Mouse (Mus musculus): ENCODE measurements around the gene Rest. TPM values are rescaled to one million over a fixed set of nuclear protein-coding genes. Genes with fewer than 3 reads are reported as not detected.
A peak's percentile ranks its signal among the peaks of the same experiment; 100 is the strongest.

Rest gene
- polyA plus RNA-seq, 1 experiment from 2014 or later = 27.1 TPM

GRCm38 (mm10) chr5:77250083-77250482 lies 15.2 kb upstream of the Rest start:
- H3K9me3 ChIP-seq = no peaks in the 10 kb centered on the region
- WGBS = 75% methylated on average over 9 of the region's 9 CpGs
- H3K36me3 ChIP-seq = no peaks in the 10 kb centered on the region
- no peak overlapping the region for H3K4me3 ChIP-seq (replicated peaks)
- H3K4me2 ChIP-seq = no peak overlapping the region
- no peak for ATAC-seq (ENCODE audit: insufficient read depth, low FRiP score, low read depth)
- no peak overlapping the region for H3K27ac ChIP-seq
- H3K9ac ChIP-seq = no peak overlapping the region
- H3K4me1 ChIP-seq = peaks cover 8% of the 10 kb centered on the region
- no peaks in the 10 kb centered on the region for H3K27me3 ChIP-seq (replicated peaks)

- Histone ChIP-seq H3K27me3 (replicated peaks) (no peaks in the 10 kb centered on the region), H3K9me3 (no peaks in the 10 kb centered on the region), H3K4me1 (no peaks in the 10 kb centered on the region), H3K9ac (no peak overlapping the region), H3K4me2 (no peak overlapping the region), H3K4me3 (replicated peaks) (no peak overlapping the region), H3K36me3 (no peaks in the 10 kb centered on the region), H3K27ac (no peak overlapping the region)
- ATAC-seq (ENCODE audit: insufficient read depth, low FRiP score, low read depth) = no peak
- 38% methylated on average over 5 of the region's 5 CpGs for WGBS
Observed at GRCm38 (mm10) chr5:77251656-77252055, 13.6 kb upstream of the Rest start.

DNA sequence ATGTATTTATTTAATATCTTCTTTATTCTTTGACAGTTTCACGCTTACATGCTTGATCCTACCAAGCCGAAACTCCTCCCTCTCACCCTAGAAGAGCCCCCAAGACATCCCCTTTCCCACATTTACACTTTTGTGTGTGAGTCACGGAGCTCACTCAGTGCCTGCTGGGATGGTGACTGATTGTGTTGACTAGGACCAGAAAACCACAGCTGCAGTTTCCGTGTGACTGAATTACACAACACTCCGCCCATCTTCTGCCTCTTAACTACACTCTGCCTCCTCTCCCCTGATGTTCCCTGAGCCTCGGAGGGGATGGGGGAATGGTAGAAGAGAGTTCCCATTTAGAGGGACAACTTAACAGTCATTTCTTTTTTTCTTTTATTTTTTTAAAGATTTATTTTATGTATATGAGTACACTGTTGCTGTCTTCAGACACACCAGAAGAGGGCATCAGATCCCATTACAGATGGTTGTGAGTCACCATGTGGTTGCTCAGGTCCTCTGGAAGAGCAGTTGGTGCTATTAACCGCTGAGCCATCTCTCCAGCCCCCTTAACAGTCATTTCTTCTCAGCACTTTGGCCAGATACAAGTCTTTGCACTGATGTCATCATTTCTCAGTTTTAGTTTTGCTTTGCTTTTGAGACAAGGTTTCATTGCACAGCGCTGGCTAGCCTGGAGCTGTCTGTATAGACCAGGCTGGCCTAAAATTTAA lies 13.0 kb upstream of the Rest start:
- no peak overlapping the region for H3K4me3 ChIP-seq (replicated peaks)
- no peak overlapping the region for H3K9ac ChIP-seq
- no peaks in the 10 kb centered on the region for H3K4me1 ChIP-seq
- H3K27ac ChIP-seq = no peak overlapping the region
- no peaks in the 10 kb centered on the region for H3K27me3 ChIP-seq (replicated peaks)
- no peaks in the 10 kb centered on the region for H3K9me3 ChIP-seq
- 56% methylated on average over 8 of the region's 8 CpGs for WGBS
- no peaks in the 10 kb centered on the region for H3K36me3 ChIP-seq
- no peak for ATAC-seq (ENCODE audit: insufficient read depth, low FRiP score, low read depth)
- no peak overlapping the region for H3K4me2 ChIP-seq

DNA sequence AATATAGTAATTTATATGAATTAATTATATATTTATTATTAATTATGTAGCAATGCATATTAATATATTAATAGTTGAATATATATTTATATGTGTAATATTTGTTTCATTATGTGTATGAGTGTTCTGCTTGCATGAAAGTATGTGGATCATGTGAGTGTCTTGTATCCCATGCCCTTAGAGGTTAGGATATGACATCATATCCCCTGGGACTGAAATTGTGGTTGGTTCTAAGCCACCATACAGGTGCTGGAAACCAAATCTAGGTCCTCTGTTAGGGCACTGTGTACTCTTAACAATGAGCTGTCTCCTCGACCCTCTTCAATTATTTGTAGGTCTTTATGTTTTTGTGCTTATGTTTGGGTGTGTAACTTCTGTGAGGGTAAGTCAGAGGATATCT lies 12.1 kb upstream of the Rest start:
- no peaks in the 10 kb centered on the region for H3K27me3 ChIP-seq (replicated peaks)
- no peaks in the 10 kb centered on the region for H3K36me3 ChIP-seq
- H3K27ac ChIP-seq = no peak overlapping the region
- no peaks in the 10 kb centered on the region for H3K9me3 ChIP-seq
- ATAC-seq (ENCODE audit: insufficient read depth, low FRiP score, low read depth) = no peak
- no peaks in the 10 kb centered on the region for H3K4me1 ChIP-seq
- no peak overlapping the region for H3K9ac ChIP-seq
- WGBS = 79% methylated on average over 1 of the region's 1 CpGs
- H3K4me3 ChIP-seq (replicated peaks) = no peak overlapping the region
- no peak overlapping the region for H3K4me2 ChIP-seq

DNA sequence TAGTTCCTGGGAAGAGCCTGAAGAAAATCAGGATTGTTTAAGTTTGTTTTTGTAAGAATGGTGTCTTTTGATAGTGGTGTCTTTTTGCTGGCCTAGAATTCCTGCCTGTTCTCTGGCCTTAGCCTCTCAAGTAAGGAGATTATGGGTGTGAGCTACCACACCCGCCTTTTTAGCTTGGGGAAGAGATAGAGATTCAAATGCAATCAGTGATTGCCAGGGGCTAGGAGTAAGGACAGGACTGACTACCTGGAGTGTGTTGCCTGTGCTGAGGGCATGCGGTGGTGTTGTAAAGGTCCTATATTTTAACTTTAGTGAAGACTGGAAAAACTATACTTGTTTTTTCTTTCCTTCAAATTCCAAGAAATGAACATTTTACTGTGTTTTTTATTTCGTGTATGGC lies 10.9 kb upstream of the Rest start:
- Histone ChIP-seq H3K4me2 (no peak overlapping the region), H3K9ac (no peak overlapping the region), H3K9me3 (no peaks in the 10 kb centered on the region), H3K4me3 (replicated peaks) (no peak overlapping the region), H3K27me3 (replicated peaks) (no peaks in the 10 kb centered on the region), H3K4me1 (no peaks in the 10 kb centered on the region), H3K36me3 (no peaks in the 10 kb centered on the region), H3K27ac (no peak overlapping the region)
- no peak for ATAC-seq (ENCODE audit: insufficient read depth, low FRiP score, low read depth)
- 66% methylated on average over 3 of the region's 3 CpGs for WGBS

- 68% methylated on average over 3 of the region's 3 CpGs for WGBS
- no peaks in the 10 kb centered on the region for H3K36me3 ChIP-seq
- H3K27me3 ChIP-seq (replicated peaks) = no peaks in the 10 kb centered on the region
- H3K9ac ChIP-seq = no peak overlapping the region
- H3K9me3 ChIP-seq = no peaks in the 10 kb centered on the region
- no peak overlapping the region for H3K27ac ChIP-seq
- no peak overlapping the region for H3K4me2 ChIP-seq
- no peak for ATAC-seq (ENCODE audit: insufficient read depth, low FRiP score, low read depth)
- no peaks in the 10 kb centered on the region for H3K4me1 ChIP-seq
- no peak overlapping the region for H3K4me3 ChIP-seq (replicated peaks)
Observed at GRCm38 (mm10) chr5:77257603-77258002, 7.7 kb upstream of the Rest start.

DNA sequence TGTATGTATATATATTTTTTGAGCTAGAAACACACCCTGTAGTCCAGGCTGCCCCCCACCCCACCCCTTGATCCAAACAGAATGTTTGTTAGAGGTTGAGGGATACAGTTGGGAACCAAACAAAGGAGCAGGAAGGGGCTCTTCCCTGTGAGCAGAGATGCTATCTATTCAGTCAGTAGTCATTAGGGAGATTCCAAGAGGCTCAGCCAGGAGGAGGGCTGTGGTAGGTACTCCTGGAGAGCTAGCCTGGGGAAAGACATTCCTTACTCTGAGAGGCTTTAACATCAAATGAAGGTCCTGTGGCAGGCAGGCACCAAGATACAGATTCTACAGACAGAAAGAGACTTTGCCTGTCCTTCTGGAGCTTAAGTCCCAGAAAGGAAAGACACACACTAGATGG lies 6.0 kb upstream of the Rest start:
- Histone ChIP-seq H3K9ac (no peak overlapping the region), H3K4me3 (replicated peaks) (no peak overlapping the region), H3K27me3 (replicated peaks) (no peaks in the 10 kb centered on the region), H3K4me1 (no peaks in the 10 kb centered on the region), H3K4me2 (no peak overlapping the region), H3K27ac (no peak overlapping the region), H3K36me3 (no peaks in the 10 kb centered on the region), H3K9me3 (no peaks in the 10 kb centered on the region)
- no peak for ATAC-seq (ENCODE audit: insufficient read depth, low FRiP score, low read depth)

GRCm38 (mm10) chr5:77260141-77260540 lies 5.2 kb upstream of the Rest start:
- Histone ChIP-seq H3K27ac (no peak overlapping the region), H3K9me3 (no peaks in the 10 kb centered on the region), H3K4me2 (no peak overlapping the region), H3K36me3 (no peaks in the 10 kb centered on the region), H3K4me3 (replicated peaks) (no peak overlapping the region), H3K9ac (no peak overlapping the region), H3K27me3 (replicated peaks) (no peaks in the 10 kb centered on the region), H3K4me1 (no peaks in the 10 kb centered on the region)
- WGBS = 51% methylated on average over 6 of the region's 6 CpGs
- no peak for ATAC-seq (ENCODE audit: insufficient read depth, low FRiP score, low read depth)

GRCm38 (mm10) chr5:77261137-77261536 lies 4.2 kb upstream of the Rest start:
- Histone ChIP-seq H3K27me3 (replicated peaks) (no peaks in the 10 kb centered on the region), H3K4me1 (no peaks in the 10 kb centered on the region), H3K9ac (no peak overlapping the region), H3K36me3 (no peaks in the 10 kb centered on the region), H3K27ac (no peak overlapping the region), H3K9me3 (no peaks in the 10 kb centered on the region), H3K4me2 (no peak overlapping the region), H3K4me3 (replicated peaks) (no peak overlapping the region)
- no peak for ATAC-seq (ENCODE audit: insufficient read depth, low FRiP score, low read depth)
- 81% methylated on average over 4 of the region's 4 CpGs for WGBS

GRCm38 (mm10) chr5:77262105-77262504 lies 3.2 kb upstream of the Rest start:
- H3K4me1 ChIP-seq = no peaks in the 10 kb centered on the region
- no peak overlapping the region for H3K4me3 ChIP-seq (replicated peaks)
- H3K9me3 ChIP-seq = no peaks in the 10 kb centered on the region
- no peaks in the 10 kb centered on the region for H3K27me3 ChIP-seq (replicated peaks)
- no peak for ATAC-seq (ENCODE audit: insufficient read depth, low FRiP score, low read depth)
- WGBS = 84% methylated on average over 5 of the region's 5 CpGs
- no peaks in the 10 kb centered on the region for H3K36me3 ChIP-seq
- no peak overlapping the region for H3K9ac ChIP-seq
- no peak overlapping the region for H3K4me2 ChIP-seq
- H3K27ac ChIP-seq = no peak overlapping the region

DNA sequence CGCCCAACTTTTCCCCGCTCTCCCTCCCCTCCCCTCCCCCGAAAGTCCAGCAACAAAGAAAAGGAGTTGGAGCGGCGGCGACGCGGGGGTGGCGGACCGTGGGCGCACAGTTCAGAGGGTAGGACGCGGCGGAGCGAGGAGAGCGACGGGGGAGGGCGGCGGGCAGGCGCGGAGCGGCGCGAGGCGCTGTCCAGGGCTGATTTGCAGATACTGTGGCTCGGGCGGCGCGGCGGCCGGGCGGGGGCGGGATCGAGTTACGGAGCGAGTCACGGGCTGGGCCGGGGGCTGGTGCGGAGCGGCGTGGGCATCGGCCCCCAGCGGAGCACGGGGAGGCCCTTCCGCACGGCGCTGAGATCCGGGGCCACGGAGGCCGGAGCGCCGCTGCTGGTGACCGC lies 377 bp downstream of the Rest start:
- Histone ChIP-seq H3K4me3 (replicated peaks) (peak overlapping the region; percentile 93), H3K9ac (peak overlapping the region; percentile 67), H3K4me1 (0 out of 2 replicates have a peak, but pooled peaks cover 6% of the 10 kb centered on the region), H3K9me3 (no peaks in the 10 kb centered on the region), H3K4me2 (peak overlapping the region; percentile 72), H3K27ac (peak overlapping the region; percentile 98), H3K27me3 (replicated peaks) (no peaks in the 10 kb centered on the region), H3K36me3 (peaks cover 11% of the 10 kb centered on the region)
- peak; percentile 82 for ATAC-seq (ENCODE audit: insufficient read depth, low FRiP score, low read depth)
- under 1% methylated on average over 38 of the region's 53 CpGs for WGBS

GRCm38 (mm10) chr5:77266066-77266885 lies 985 bp downstream of the Rest start:
- Histone ChIP-seq H3K27me3 (replicated peaks) (no peaks in the 10 kb centered on the region), H3K4me3 (replicated peaks) (peak overlapping the region; percentile 93), H3K36me3 (peaks cover 11% of the 10 kb centered on the region), H3K4me1 (0 out of 2 replicates have a peak, but pooled peaks cover 6% of the 10 kb centered on the region), H3K9ac (peak overlapping the region; percentile 67), H3K4me2 (peak overlapping the region; percentile 72), H3K9me3 (no peaks in the 10 kb centered on the region), H3K27ac (peak overlapping the region; percentile 98)
- peak; percentile 58 for ATAC-seq (ENCODE audit: insufficient read depth, low FRiP score, low read depth)
- under 1% methylated on average over 75 of the region's 87 CpGs for WGBS

Data from stomach, embryonic 15.5 days (tissue).